Mouse (Mus musculus): ENCODE data around the gene Mical3.

Mical3 gene

GRCm38 (mm10) chr6:121109181-121109981 is 21.4 kb downstream of the Mical3 start:
- no peak for DNase-seq (ENCODE audit: low spot score)

GRCm38 (mm10) chr6:121108075-121108474 is 22.7 kb downstream of the Mical3 start:
- no peak for DNase-seq (ENCODE audit: low spot score)

- no peak for DNase-seq (ENCODE audit: low spot score)
Observed at GRCm38 (mm10) chr6:121106711-121107405, 23.9 kb downstream of the Mical3 start.

GRCm38 (mm10) chr6:121105726-121106125 is 25.1 kb downstream of the Mical3 start:
- no peak for DNase-seq (ENCODE audit: low spot score)

GRCm38 (mm10) chr6:121103406-121104171 is 27.2 kb downstream of the Mical3 start:
- no peak for DNase-seq (ENCODE audit: low spot score)

GRCm38 (mm10) chr6:121102941-121103340 is 27.9 kb downstream of the Mical3 start:
- no peak for DNase-seq (ENCODE audit: low spot score)

- DNase-seq (ENCODE audit: low spot score) = no peak
Observed at GRCm38 (mm10) chr6:121102084-121102483, 28.7 kb downstream of the Mical3 start.

GRCm38 (mm10) chr6:121101201-121101600 is 29.6 kb downstream of the Mical3 start:
- no peak for DNase-seq (ENCODE audit: low spot score)

GRCm38 (mm10) chr6:121099831-121100230 is 31.0 kb downstream of the Mical3 start:
- no peak for DNase-seq (ENCODE audit: low spot score)

- DNase-seq (ENCODE audit: low spot score) = no peak
Observed at GRCm38 (mm10) chr6:121099228-121099608, 31.6 kb downstream of the Mical3 start.

- DNase-seq (ENCODE audit: low spot score) = no peak
Observed at GRCm38 (mm10) chr6:121098511-121099227, 32.1 kb downstream of the Mical3 start.

GRCm38 (mm10) chr6:121098109-121098508 is 32.7 kb downstream of the Mical3 start:
- no peak for DNase-seq (ENCODE audit: low spot score)

GRCm38 (mm10) chr6:121096862-121097261 is 33.9 kb downstream of the Mical3 start:
- no peak for DNase-seq (ENCODE audit: low spot score)

GRCm38 (mm10) chr6:121096390-121096789 is 34.4 kb downstream of the Mical3 start:
- DNase-seq (ENCODE audit: low spot score) = no peak

GRCm38 (mm10) chr6:121093662-121094408 is 37.0 kb downstream of the Mical3 start:
- DNase-seq (ENCODE audit: low spot score) = no peak

- DNase-seq (ENCODE audit: low spot score) = no peak
Observed at GRCm38 (mm10) chr6:121090786-121091185, 40.0 kb downstream of the Mical3 start.

GRCm38 (mm10) chr6:121087586-121088245 is 43.1 kb downstream of the Mical3 start:
- DNase-seq (ENCODE audit: low spot score) = no peak

- no peak for DNase-seq (ENCODE audit: low spot score)
Observed at GRCm38 (mm10) chr6:121087127-121087526, 43.7 kb downstream of the Mical3 start.

GRCm38 (mm10) chr6:121086226-121086625 is 44.6 kb downstream of the Mical3 start:
- no peak for DNase-seq (ENCODE audit: low spot score)

- no peak for DNase-seq (ENCODE audit: low spot score)
Observed at GRCm38 (mm10) chr6:121084050-121084480, 46.7 kb downstream of the Mical3 start.

GRCm38 (mm10) chr6:121082094-121082473 is 48.7 kb downstream of the Mical3 start:
- DNase-seq (ENCODE audit: low spot score) = no peak
